In genomic region chr12:81844572-81844971, GRCm38 (mm10) we compare ENCODE assay signal across 8 mouse cellular contexts. TPM values are rescaled to one million over a fixed set of nuclear protein-coding genes. Genes with fewer than 3 reads are reported as not detected.
A peak's percentile ranks its signal among the peaks of the same experiment; 100 is the strongest.
DNase-seq lines count a peak whose midpoint lies in the region; ATAC-seq and TF ChIP-seq lines count a peak whose summit lies in the region.

No protein-coding gene starts in this region.

- WGBS in lung, postnatal 0 days, result 25% methylated on average over 13 of the region's 13 CpGs
- WGBS in forebrain, postnatal 0 days, result 56% methylated on average over 13 of the region's 13 CpGs
- 8% methylated on average over 13 of the region's 13 CpGs for WGBS in liver, embryonic 12.5 days (ENCODE audit: insufficient replicate concordance)
- whole genome bisulfite sequencing in stomach, embryonic 15.5 days, result 38% methylated on average over 13 of the region's 13 CpGs

- no peaks in the 10 kb centered on the region for H3K9me3 ChIP-seq in lung, postnatal 0 days (ENCODE audit: low read length)
- no peaks in the 10 kb centered on the region for H3K9me3 ChIP-seq in forebrain, postnatal 0 days (ENCODE audit: low read length)
- no peaks in the 10 kb centered on the region for H3K9me3 ChIP-seq in liver, embryonic 12.5 days (replicated peaks)
- no peaks in the 10 kb centered on the region for H3K9me3 ChIP-seq in stomach, embryonic 15.5 days

- H3K4me1 ChIP-seq in lung, postnatal 0 days (ENCODE audit: insufficient read depth, low read depth, low read length), result no peaks in the 10 kb centered on the region
- H3K4me1 ChIP-seq in forebrain, postnatal 0 days (ENCODE audit: insufficient read depth), result no peaks in the 10 kb centered on the region; the same call in 1 of the 2 replicates
- peaks cover 10% of the 10 kb centered on the region; the same call in 1 of the 2 replicates for H3K4me1 ChIP-seq in liver, embryonic 12.5 days
- H3K4me1 ChIP-seq in stomach, embryonic 15.5 days, result peaks cover 15% of the 10 kb centered on the region

- TF ChIP-seq EP300 in lung, postnatal 0 days (IDR thresholded peaks at IDR 0.05), result no peak

- H3K36me3 ChIP-seq in lung, postnatal 0 days (ENCODE audit: insufficient read depth, low read length), result no peaks in the 10 kb centered on the region
- no peaks in the 10 kb centered on the region for H3K36me3 ChIP-seq in forebrain, postnatal 0 days (ENCODE audit: insufficient read depth)
- no peaks in the 10 kb centered on the region for H3K36me3 ChIP-seq in liver, embryonic 12.5 days
- H3K36me3 ChIP-seq in stomach, embryonic 15.5 days, result no peaks in the 10 kb centered on the region

- H3K4me3 ChIP-seq in lung, postnatal 0 days (ENCODE audit: low read depth, low read length), result no peak overlapping the region
- no peak overlapping the region for H3K4me3 ChIP-seq in forebrain, postnatal 0 days (ENCODE audit: low read depth, low read length)
- no peak overlapping the region for H3K4me3 ChIP-seq in liver, embryonic 12.5 days
- peak overlapping the region; percentile 19 for H3K4me3 ChIP-seq in stomach, embryonic 15.5 days (replicated peaks)

- DNase-seq in lung, postnatal 0 days (ENCODE audit: low spot score), result no peak
- no peak for DNase-seq in lung, adult 18-20 months
- DNase-seq in forebrain, postnatal 0 days, result no peak
- no peak for DNase-seq in adrenal gland, adult 18-20 months (ENCODE audit: low spot score in 2 of 2)
- DNase-seq in thymus, postnatal 25 days, result no peak
- DNase-seq in testis, postnatal 14 days (ENCODE audit: low spot score), result no peak

- H3K9ac ChIP-seq in lung, postnatal 0 days (replicated peaks; ENCODE audit: low read depth), result no peak overlapping the region
- no peak overlapping the region for H3K9ac ChIP-seq in forebrain, postnatal 0 days
- no peak overlapping the region for H3K9ac ChIP-seq in liver, embryonic 12.5 days
- H3K9ac ChIP-seq in stomach, embryonic 15.5 days, result no peak overlapping the region

- no peak overlapping the region for H3K27ac ChIP-seq in lung, postnatal 0 days (ENCODE audit: low read length)
- no peak overlapping the region for H3K27ac ChIP-seq in forebrain, postnatal 0 days (ENCODE audit: low read depth, low read length)
- no peak overlapping the region for H3K27ac ChIP-seq in liver, embryonic 12.5 days
- H3K27ac ChIP-seq in stomach, embryonic 15.5 days, result no peak overlapping the region

- ATAC-seq in lung, postnatal 0 days, result no peak
- no peak for ATAC-seq in forebrain, postnatal 0 days
- no peak for ATAC-seq in liver, embryonic 12.5 days
- ATAC-seq in stomach, embryonic 15.5 days (ENCODE audit: insufficient read depth, low FRiP score, low read depth), result no peak

- H3K27me3 ChIP-seq in lung, postnatal 0 days (replicated peaks; ENCODE audit: insufficient read depth, low read length), result no peaks in the 10 kb centered on the region
- no peaks in the 10 kb centered on the region for H3K27me3 ChIP-seq in forebrain, postnatal 0 days (ENCODE audit: insufficient read depth, low read length)
- H3K27me3 ChIP-seq in liver, embryonic 12.5 days (replicated peaks), result peaks cover 33% of the 10 kb centered on the region
- H3K27me3 ChIP-seq in stomach, embryonic 15.5 days (replicated peaks), result no peaks in the 10 kb centered on the region

- peak overlapping the region; percentile 39 for H3K4me2 ChIP-seq in lung, postnatal 0 days (replicated peaks; ENCODE audit: low read depth, low read length)
- peak overlapping the region; percentile 25 for H3K4me2 ChIP-seq in forebrain, postnatal 0 days (ENCODE audit: low read depth)
- H3K4me2 ChIP-seq in liver, embryonic 12.5 days, result peak overlapping the region; percentile 40
- peak overlapping the region; percentile 37 for H3K4me2 ChIP-seq in stomach, embryonic 15.5 days

- TF ChIP-seq CTCF in lung, postnatal 0 days (IDR thresholded peaks at IDR 0.05), result no peak
- no peak for TF ChIP-seq CTCF in forebrain, postnatal 0 days (IDR thresholded peaks at IDR 0.05; ENCODE audit: low read depth)

RNA-seq across cellular contexts. Expression of gene Pcnx, which starts 15.3 kb away (rescaled TPM):
- 12.8 and 13.5 TPM in 2 replicates for polyA plus RNA-seq in lung, postnatal 0 days (2015; fragmentation: Nextera tagmentation; extraction: Ambion mirVana)
- total RNA-seq in forebrain, postnatal 0 days (2014; rRNA removed), result 30.9 and 37.6 TPM in 2 replicates
- 6.1 and 6.3 TPM in 2 replicates for polyA plus RNA-seq in forebrain, postnatal 0 days (2015; fragmentation: Nextera tagmentation; extraction: Ambion mirVana)
- 2.7 TPM in 2 replicates for polyA plus RNA-seq in liver, embryonic 12.5 days (2016; fragmentation: Nextera tagmentation; extraction: Ambion mirVana)
- polyA plus RNA-seq in stomach, embryonic 15.5 days (2015; fragmentation: Nextera tagmentation; extraction: Ambion mirVana), result 8.2 and 9.4 TPM in 2 replicates
- 10 to 100 TPM; 56.9 to 59.2 TPM for total RNA-seq in adrenal gland, adult 18-20 months (2021)
